Mouse (Mus musculus) liver, embryonic 14.5 days (tissue): Measurements from ENCODE around the gene Tmtc4.

Source experiments
- CTCF ChIP-seq: IDR thresholded peaks from 2 replicates; pipeline ENCODE4 v1.5.1; 2016; ENCODE audit warnings: antibody characterized with exemption, low read depth, control low read depth
- EP300 ChIP-seq: IDR thresholded peaks from 2 replicates; pipeline ENCODE4 v1.6.1; 2016; ENCODE audit warnings: antibody characterized with exemption, low read depth

DNA sequence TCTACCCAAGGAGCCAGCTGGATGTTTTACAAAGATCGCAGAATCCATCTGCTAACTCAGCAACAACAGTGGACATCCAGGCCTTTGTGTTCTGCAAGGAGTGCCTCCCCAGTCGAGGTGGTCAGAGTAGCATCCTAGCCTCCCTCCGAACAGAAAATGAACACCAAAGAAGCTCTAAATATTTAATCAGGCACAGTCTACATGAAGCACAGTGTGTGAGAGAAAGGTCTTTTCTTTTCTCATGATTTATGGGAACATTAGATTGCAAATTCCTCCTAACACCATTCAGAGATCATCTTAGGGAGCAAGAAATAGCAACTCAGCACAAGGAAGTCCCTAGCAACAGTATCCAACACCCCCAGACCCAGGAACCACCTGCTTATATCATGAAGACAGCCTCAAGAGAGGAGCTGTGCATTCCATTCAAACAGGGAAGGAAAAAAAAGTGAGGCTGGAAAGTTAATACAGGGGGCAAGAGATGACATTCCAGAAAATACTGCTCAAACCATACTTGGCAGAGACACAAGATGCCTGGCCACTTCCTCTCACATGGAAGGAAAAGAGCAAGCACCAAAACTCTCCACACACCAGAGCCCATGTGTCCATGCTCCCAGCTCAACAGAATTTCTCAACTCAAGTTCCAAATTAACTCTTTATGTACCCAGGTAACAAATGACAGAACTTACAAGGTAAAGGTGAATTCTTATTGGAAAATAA is 8.8 kb downstream of the Tmtc4 start:
- TF ChIP-seq EP300 (no peak), CTCF (no peak)
